Mouse (Mus musculus): ENCODE data around the gene Cdk5. TPM values are rescaled to one million over a fixed set of nuclear protein-coding genes. Genes with fewer than 3 reads are reported as not detected.

Gene Cdk5
- polyA plus RNA-seq, 1 experiment from 2014 or later: 37.0 TPM

DNA sequence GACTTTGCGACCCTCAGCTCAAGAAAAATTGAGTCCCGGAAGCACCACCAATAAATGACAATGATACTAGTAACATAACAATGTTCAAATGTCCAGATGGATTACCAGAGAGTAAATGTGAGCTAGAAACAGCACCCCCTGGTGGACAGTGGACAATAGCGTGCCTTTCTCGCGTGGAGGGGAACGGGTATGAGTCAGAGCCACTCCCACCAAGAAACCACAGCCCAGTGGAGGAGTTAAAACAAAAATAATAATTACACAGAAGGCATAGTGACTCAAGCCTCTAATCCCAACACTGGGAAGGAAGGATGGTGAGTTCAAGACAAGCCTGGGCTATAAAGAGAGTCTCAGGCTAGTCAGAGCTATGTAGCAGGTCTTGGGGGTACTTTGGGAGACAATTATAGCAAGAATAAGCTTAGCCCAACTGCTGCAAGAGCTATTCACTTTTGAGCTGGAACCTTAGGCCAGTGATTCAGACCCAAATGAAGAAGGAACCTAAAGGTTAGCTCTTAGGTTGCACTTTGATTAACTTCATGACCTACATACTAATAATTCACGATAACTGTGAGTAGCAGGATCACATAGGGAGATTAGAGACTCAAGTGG lies 29.8 kb downstream of the Cdk5 start, which contains the start of gene Abcb8:
Gene Abcb8 (plus strand): TSS at position 272 of the 606 bp plus-strand sequence.
- peak within 1 kb of the TSS; percentile 54 for H3K4me2 ChIP-seq (ENCODE audit: low read depth, low read length)
- peak within 1 kb of the TSS; percentile 69 for H3K9ac ChIP-seq (ENCODE audit: low read depth, low read length)
- no peaks in the 10 kb centered on the region for H3K36me3 ChIP-seq (ENCODE audit: control insufficient read depth, insufficient read depth, low read length)
- H3K4me1 ChIP-seq (ENCODE audit: control insufficient read depth, insufficient read depth, low read length): peaks cover 18% of the 10 kb centered on the region
- WGBS: 22% methylated on average over 7 of the region's 7 CpGs
- H3K27ac ChIP-seq (ENCODE audit: low read length): peak within 1 kb of the TSS; percentile 80
- H3K4me3 ChIP-seq (ENCODE audit: low read length): peak within 1 kb of the TSS; percentile 57
- no peaks in the 10 kb centered on the region for H3K9me3 ChIP-seq (ENCODE audit: control insufficient read depth, low read length)
- H3K27me3 ChIP-seq (replicated peaks; ENCODE audit: control insufficient read depth, insufficient read depth, low read length): no peaks in the 10 kb centered on the region
- no peak for ATAC-seq

DNA sequence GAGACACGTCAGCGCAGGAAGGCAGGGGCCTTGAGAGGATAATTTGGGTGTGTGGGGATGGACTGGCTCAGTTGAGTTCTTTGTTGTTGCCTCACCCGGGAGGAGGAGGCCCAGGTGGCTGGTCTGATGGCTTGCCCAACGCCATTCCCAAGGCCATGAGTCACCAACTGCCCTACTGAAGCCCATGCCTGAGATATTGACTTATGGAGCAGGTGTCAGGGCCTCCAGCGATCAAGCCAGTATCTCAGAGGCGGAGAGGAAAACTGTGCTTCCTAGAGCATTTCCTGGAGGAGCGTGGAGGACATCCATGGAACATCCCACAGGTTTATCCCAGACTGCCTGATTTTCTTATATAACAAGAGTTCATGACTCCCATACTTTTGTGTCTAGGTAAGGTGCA lies 30.6 kb downstream of the Cdk5 start:
- no peaks in the 10 kb centered on the region for H3K27me3 ChIP-seq (replicated peaks; ENCODE audit: control insufficient read depth, insufficient read depth, low read length)
- H3K9me3 ChIP-seq (ENCODE audit: control insufficient read depth, low read length): no peaks in the 10 kb centered on the region
- ATAC-seq: no peak
- peaks cover 26% of the 10 kb centered on the region for H3K4me1 ChIP-seq (ENCODE audit: control insufficient read depth, insufficient read depth, low read length)
- no peaks in the 10 kb centered on the region for H3K36me3 ChIP-seq (ENCODE audit: control insufficient read depth, insufficient read depth, low read length)
- 51% methylated on average over 7 of the region's 7 CpGs for WGBS
- H3K4me3 ChIP-seq (ENCODE audit: low read length): no peak overlapping the region
- H3K9ac ChIP-seq (ENCODE audit: low read depth, low read length): no peak overlapping the region
- no peak overlapping the region for H3K4me2 ChIP-seq (ENCODE audit: low read depth, low read length)
- peak overlapping the region; percentile 75 for H3K27ac ChIP-seq (ENCODE audit: low read length)

DNA sequence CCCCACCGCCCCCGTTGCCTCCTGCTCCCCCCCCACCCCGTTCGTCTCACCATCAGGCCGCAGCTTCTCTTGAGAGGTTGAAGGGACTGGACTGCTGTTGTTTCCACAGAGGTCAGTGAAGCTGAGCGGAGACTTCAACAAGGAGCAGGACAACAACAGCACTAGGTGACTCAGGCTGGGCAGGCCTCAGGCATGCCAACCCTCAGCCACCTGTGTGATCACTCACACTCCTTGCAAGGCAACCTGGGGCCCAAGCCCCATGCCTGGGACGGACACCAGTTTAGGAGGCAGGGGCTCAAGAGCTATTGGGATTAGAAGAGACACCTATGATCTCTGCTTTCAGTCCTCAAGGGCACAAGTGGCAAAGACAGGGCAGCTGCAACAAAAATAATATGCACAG lies 31.5 kb downstream of the Cdk5 start, which contains the start of gene Atg9b:
Gene Atg9b (minus strand): TSS at position 280 of the 400 bp plus-strand sequence.
- Histone ChIP-seq H3K9ac (ENCODE audit: low read depth, low read length) (no peak within 1 kb of the TSS; the same call in 1 of the 2 replicates), H3K27me3 (replicated peaks; ENCODE audit: control insufficient read depth, insufficient read depth, low read length) (0 out of 2 replicates have a peak, but pooled peaks cover 7% of the 10 kb centered on the region), H3K4me1 (ENCODE audit: control insufficient read depth, insufficient read depth, low read length) (peaks cover 34% of the 10 kb centered on the region), H3K27ac (ENCODE audit: low read length) (peak within 1 kb of the TSS; percentile 75), H3K36me3 (ENCODE audit: control insufficient read depth, insufficient read depth, low read length) (no peaks in the 10 kb centered on the region), H3K9me3 (ENCODE audit: control insufficient read depth, low read length) (no peaks in the 10 kb centered on the region), H3K4me3 (ENCODE audit: low read length) (no peak within 1 kb of the TSS), H3K4me2 (ENCODE audit: low read depth, low read length) (no peak within 1 kb of the TSS)
- 80% methylated on average over 7 of the region's 7 CpGs for WGBS
- no peak for ATAC-seq

DNA sequence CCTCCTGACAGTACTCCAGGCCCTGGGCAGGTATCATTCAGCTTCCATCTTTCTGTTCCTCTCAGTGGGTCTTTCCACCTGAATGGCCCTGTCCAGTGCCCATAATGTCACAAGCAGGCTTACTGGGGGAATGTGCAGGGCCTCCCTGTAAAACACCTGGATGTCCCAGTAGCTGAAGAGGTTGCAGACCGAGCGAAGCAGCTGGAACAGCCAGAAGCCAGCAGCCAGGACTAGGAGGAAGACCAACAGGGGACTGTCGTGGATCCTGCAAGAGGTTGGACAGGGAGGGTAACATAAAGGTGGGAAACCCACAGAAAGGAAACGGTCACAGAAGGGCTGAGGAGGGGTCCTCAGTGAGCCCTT lies 33.7 kb downstream of the Cdk5 start:
- Histone ChIP-seq H3K27me3 (replicated peaks; ENCODE audit: control insufficient read depth, insufficient read depth, low read length) (peaks cover 7% of the 10 kb centered on the region; the same call in 1 of the 2 replicates), H3K4me2 (ENCODE audit: low read depth, low read length) (no peak overlapping the region), H3K4me3 (ENCODE audit: low read length) (no peak overlapping the region), H3K27ac (ENCODE audit: low read length) (no peak overlapping the region), H3K9ac (ENCODE audit: low read depth, low read length) (no peak overlapping the region), H3K9me3 (ENCODE audit: control insufficient read depth, low read length) (no peaks in the 10 kb centered on the region), H3K36me3 (ENCODE audit: control insufficient read depth, insufficient read depth, low read length) (no peaks in the 10 kb centered on the region), H3K4me1 (ENCODE audit: control insufficient read depth, insufficient read depth, low read length) (peaks cover 37% of the 10 kb centered on the region)
- WGBS: 86% methylated on average over 4 of the region's 4 CpGs
- no peak for ATAC-seq

DNA sequence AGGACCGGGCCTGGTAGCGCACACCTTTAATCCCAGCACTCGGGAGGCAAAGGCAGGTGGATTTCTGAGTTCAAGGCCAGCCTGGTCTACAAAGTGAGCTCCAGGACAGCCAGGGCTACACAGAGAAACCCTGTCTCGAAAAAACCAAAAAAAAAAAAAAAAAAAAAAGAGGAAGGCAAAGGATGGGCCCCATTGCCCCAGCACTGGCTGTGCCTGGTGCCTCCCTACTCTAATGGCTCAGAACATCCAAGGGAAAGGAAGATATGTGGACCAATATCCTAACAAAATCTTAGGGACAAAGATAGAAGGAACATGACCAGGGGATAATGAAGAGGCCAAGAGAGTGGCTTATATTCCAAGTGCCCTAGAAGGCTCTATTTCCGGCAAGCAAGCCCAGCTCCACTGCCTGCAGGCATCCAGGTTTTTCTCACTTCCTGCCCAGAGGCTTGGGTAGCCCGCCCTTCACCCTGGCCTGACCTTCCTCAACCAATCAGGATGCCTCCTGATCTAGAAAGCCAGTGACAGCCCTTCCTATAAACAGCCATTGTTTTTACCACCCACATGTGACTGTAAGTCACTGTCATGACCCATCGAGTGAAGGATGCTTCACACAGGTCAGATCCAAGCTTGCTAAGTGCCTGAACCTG lies 34.2 kb downstream of the Cdk5 start:
- ATAC-seq: no peak
- H3K9me3 ChIP-seq (ENCODE audit: control insufficient read depth, low read length): no peaks in the 10 kb centered on the region
- H3K9ac ChIP-seq (ENCODE audit: low read depth, low read length): no peak overlapping the region
- 61% methylated on average over 6 of the region's 7 CpGs for WGBS
- H3K27me3 ChIP-seq (replicated peaks; ENCODE audit: control insufficient read depth, insufficient read depth, low read length): peaks cover 7% of the 10 kb centered on the region; the same call in 1 of the 2 replicates
- H3K27ac ChIP-seq (ENCODE audit: low read length): no peak overlapping the region
- H3K4me2 ChIP-seq (ENCODE audit: low read depth, low read length): no peak overlapping the region
- H3K4me1 ChIP-seq (ENCODE audit: control insufficient read depth, insufficient read depth, low read length): peaks cover 42% of the 10 kb centered on the region
- no peak overlapping the region for H3K4me3 ChIP-seq (ENCODE audit: low read length)
- H3K36me3 ChIP-seq (ENCODE audit: control insufficient read depth, insufficient read depth, low read length): no peaks in the 10 kb centered on the region

DNA sequence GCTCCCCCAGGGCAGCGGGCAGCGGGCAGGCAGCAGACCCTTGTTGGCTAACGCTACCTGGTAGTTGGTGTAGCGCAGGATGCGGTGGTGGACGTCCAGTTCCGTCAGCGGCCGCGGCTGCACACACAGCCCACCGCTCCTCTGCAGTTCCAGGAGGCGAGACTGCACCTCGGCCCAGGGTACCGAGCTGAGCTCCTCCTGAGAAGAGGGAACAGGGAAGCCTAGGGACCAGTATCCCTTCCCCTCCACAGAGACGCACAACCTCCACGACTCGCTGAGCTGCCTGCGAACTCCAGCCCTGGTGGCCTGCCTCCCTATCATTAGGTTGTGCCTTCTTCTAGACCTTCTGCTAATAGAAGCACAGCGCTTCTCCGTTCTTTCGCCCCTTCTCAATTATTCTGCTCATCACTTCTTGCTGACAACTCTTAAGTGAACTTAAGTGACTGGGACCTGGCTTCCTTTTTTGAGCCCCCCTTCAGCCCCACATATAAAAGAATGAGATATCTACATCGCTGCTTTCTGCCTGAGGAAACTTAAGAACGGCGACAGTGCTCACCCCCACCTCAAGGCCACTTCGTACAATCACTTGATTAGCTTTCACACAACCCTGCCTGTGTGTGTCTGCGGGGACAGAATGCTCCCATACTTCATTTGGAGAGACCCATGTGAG lies 34.9 kb downstream of the Cdk5 start:
- Histone ChIP-seq H3K4me2 (ENCODE audit: low read depth, low read length) (peak overlapping the region; percentile 95), H3K4me3 (ENCODE audit: low read length) (peak overlapping the region; percentile 55), H3K9me3 (ENCODE audit: control insufficient read depth, low read length) (no peaks in the 10 kb centered on the region), H3K4me1 (ENCODE audit: control insufficient read depth, insufficient read depth, low read length) (peaks cover 46% of the 10 kb centered on the region), H3K9ac (ENCODE audit: low read depth, low read length) (peak overlapping the region; percentile 79), H3K27ac (ENCODE audit: low read length) (peak overlapping the region; percentile 41), H3K27me3 (replicated peaks; ENCODE audit: control insufficient read depth, insufficient read depth, low read length) (peaks cover 7% of the 10 kb centered on the region; the same call in 1 of the 2 replicates), H3K36me3 (ENCODE audit: control insufficient read depth, insufficient read depth, low read length) (no peaks in the 10 kb centered on the region)
- 30% methylated on average over 26 of the region's 26 CpGs for WGBS
- ATAC-seq: peak; percentile 3; the same call in 1 of the 2 replicates

DNA sequence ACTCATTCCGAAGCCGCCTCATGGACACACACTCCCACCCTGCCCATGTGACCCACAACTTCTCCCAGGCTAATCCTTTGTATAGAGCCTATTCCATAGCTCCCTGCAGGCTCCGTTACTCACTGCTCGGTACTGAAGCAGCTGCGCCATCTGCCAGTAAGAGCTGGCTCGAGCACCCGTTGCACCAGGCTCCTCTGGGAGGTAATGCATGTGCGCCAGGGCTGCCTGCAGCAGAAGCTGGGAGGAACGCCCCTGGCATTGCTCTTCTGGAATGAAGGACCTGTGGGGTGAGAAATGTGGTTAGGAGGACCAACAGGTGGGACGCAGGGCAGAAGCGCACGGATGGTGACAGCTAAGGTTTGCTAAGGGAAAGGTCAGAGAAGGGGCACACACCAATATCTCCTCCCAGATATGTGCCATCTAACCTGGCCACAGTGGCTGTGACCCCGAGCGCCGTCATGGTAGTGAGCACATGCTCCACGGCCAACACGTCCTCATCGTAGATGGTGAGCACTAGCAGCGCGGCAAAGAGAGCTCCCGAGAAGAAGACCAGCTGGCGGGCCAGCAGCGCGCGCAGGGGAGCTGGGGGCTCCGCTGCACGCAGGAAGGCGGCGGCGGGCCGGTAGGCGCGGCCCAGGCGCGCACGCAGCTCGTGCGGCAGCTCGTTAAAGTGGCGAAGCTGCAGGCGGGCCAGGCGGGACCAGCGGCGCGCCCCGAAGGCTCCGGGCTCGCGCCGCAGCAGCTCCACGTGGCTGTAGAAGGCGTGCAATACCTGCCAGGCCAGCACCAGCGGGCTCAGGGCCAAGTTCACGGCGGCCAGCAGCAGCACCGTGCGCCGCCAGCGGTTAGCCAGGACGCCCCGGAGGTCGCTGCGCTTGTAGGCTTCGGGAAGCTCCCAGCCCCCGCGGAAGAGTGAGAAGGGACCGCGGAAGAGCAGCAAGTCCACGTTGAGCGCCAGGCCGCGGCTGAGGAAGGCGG lies 35.8 kb downstream of the Cdk5 start:
- H3K4me2 ChIP-seq (ENCODE audit: low read depth, low read length): peak overlapping the region; percentile 95
- H3K4me1 ChIP-seq (ENCODE audit: control insufficient read depth, insufficient read depth, low read length): peaks cover 47% of the 10 kb centered on the region
- no peaks in the 10 kb centered on the region for H3K36me3 ChIP-seq (ENCODE audit: control insufficient read depth, insufficient read depth, low read length)
- peak overlapping the region; percentile 79 for H3K9ac ChIP-seq (ENCODE audit: low read depth, low read length)
- under 1% methylated on average over 72 of the region's 73 CpGs for WGBS
- H3K9me3 ChIP-seq (ENCODE audit: control insufficient read depth, low read length): no peaks in the 10 kb centered on the region
- peak overlapping the region; percentile 55 for H3K4me3 ChIP-seq (ENCODE audit: low read length)
- H3K27ac ChIP-seq (ENCODE audit: low read length): peak overlapping the region; percentile 57
- H3K27me3 ChIP-seq (replicated peaks; ENCODE audit: control insufficient read depth, insufficient read depth, low read length): peaks cover 7% of the 10 kb centered on the region; the same call in 1 of the 2 replicates
- ATAC-seq: peak; percentile 49

DNA sequence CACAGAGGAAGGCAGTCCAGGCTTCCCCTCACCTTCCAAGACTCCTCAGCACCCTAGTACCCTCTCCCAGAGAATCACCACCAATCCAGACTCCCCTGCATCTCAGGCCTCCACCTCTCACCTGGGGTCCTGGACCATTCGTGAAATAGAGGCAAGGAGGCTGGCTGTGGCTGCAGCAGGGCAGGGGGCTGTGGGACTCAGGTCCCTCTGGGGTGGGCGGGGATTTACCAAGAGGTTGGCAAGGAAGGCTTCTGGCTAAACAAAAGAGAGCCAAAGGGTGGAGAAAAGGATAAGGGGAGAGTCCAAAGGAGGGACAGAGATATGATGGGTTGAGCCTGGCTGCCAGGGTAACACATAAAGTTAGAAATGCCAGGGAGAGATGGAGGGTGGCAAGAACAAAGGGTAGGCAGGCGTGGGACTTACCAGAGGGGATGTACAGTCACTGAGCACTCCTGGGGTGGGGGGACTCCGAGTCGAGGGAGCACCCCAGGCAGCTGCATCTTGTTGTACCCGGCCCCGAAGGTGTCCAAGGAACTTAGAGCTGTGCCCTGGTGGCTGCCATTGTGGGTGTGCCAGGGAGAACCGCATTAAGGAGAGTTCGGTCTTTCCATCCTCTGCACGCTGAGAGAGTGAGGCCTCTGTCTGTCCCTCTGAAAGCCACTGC lies 37.3 kb downstream of the Cdk5 start:
- Histone ChIP-seq H3K4me1 (ENCODE audit: control insufficient read depth, insufficient read depth, low read length) (peaks cover 42% of the 10 kb centered on the region), H3K9ac (ENCODE audit: low read depth, low read length) (no peak overlapping the region), H3K27ac (ENCODE audit: low read length) (no peak overlapping the region), H3K27me3 (replicated peaks; ENCODE audit: control insufficient read depth, insufficient read depth, low read length) (peaks cover 7% of the 10 kb centered on the region; the same call in 1 of the 2 replicates), H3K4me2 (ENCODE audit: low read depth, low read length) (no peak overlapping the region), H3K36me3 (ENCODE audit: control insufficient read depth, insufficient read depth, low read length) (no peaks in the 10 kb centered on the region), H3K9me3 (ENCODE audit: control insufficient read depth, low read length) (no peaks in the 10 kb centered on the region), H3K4me3 (ENCODE audit: low read length) (no peak overlapping the region)
- ATAC-seq: no peak
- 93% methylated on average over 10 of the region's 10 CpGs for WGBS

All from intestine, embryonic 16.5 days (tissue).